ENCODE assay signal across 16 mouse cellular contexts in genomic region chr15:62334256-62335009, GRCm38 (mm10).
DNase-seq lines count a peak whose midpoint lies in the region; ATAC-seq and TF ChIP-seq lines count a peak whose summit lies in the region.
"Had no signal": no experiment of that assay in that cellular context is flagged by ENCODE, and none has a peak within 500 bp of the region (broad histone marks: within the 10 kb centered on the region; RNA-seq: fewer than 3 reads in every experiment).

No protein-coding gene starts in this region.

- 0 out of 2 replicates have a peak, but pooled peaks cover 3% of the 10 kb centered on the region for H3K4me1 ChIP-seq in intestine, postnatal 0 days (replicated peaks; ENCODE audit: control insufficient read depth, insufficient read depth, low read length)
- H3K4me1 ChIP-seq in intestine, embryonic 15.5 days (replicated peaks): no peaks in the 10 kb centered on the region
- H3K4me1 ChIP-seq in cerebellum, adult 2 months (ENCODE audit: control insufficient read depth, insufficient read depth, low read length): no peaks in the 10 kb centered on the region
- H3K4me1 ChIP-seq: midbrain, embryonic 10.5 days had no signal

- ATAC-seq in CD4-positive, CD25-positive, alpha-beta regulatory T cell, adult 4 months: no peak
- ATAC-seq in intestine, postnatal 0 days: no peak
- no peak for ATAC-seq in intestine, embryonic 15.5 days

- no peaks in the 10 kb centered on the region for H3K9me3 ChIP-seq in intestine, postnatal 0 days (ENCODE audit: control insufficient read depth)
- no peaks in the 10 kb centered on the region for H3K9me3 ChIP-seq in intestine, embryonic 15.5 days
- H3K9me3 ChIP-seq: G1E; heart, embryonic 13.5 days; midbrain, embryonic 10.5 days had no signal

- no peak overlapping the region for H3K27ac ChIP-seq in intestine, postnatal 0 days (ENCODE audit: low read depth, low read length)
- H3K27ac ChIP-seq in intestine, embryonic 15.5 days: no peak overlapping the region
- no peak overlapping the region for H3K27ac ChIP-seq in cerebellum, adult 2 months (ENCODE audit: insufficient read depth, low read length)
- H3K27ac ChIP-seq: heart, embryonic 13.5 days; hindbrain, embryonic 14.5 days; midbrain, embryonic 10.5 days had no signal

- no peak overlapping the region for H3K9ac ChIP-seq in intestine, postnatal 0 days (ENCODE audit: low read depth, low read length)
- H3K9ac ChIP-seq in intestine, embryonic 15.5 days: no peak overlapping the region
- H3K9ac ChIP-seq: heart, embryonic 13.5 days; hindbrain, embryonic 14.5 days had no signal

- no peak overlapping the region for H3K4me2 ChIP-seq in intestine, postnatal 0 days (replicated peaks; ENCODE audit: low read depth)
- H3K4me2 ChIP-seq in intestine, embryonic 15.5 days (replicated peaks): no peak overlapping the region
- H3K4me2 ChIP-seq: heart, embryonic 13.5 days; hindbrain, embryonic 14.5 days had no signal

- DNase-seq in CD4-positive, CD25-positive, alpha-beta regulatory T cell, adult 2 months (ENCODE audit: low read depth, low spot score): peak; percentile 3
- DNase-seq in 3134 (ENCODE audit: extremely low read depth, insufficient read length, low spot score) (peak; percentile 71), adipocyte (ENCODE audit: low spot score) (peak; percentile 47)
- DNase-seq in cerebellum, adult 2 months: no peak
- DNase-seq in thymus, postnatal 0 days (ENCODE audit: low spot score): no peak
- DNase-seq: cerebellum, adult 9-10 months; embryo, embryonic 11 days; kidney, adult 18-20 months; right cerebral cortex, postnatal 4 days had no signal

- H3K4me3 ChIP-seq in intestine, postnatal 0 days (ENCODE audit: low read depth, low read length): no peak overlapping the region
- H3K4me3 ChIP-seq in intestine, embryonic 15.5 days (replicated peaks): no peak overlapping the region
- H3K4me3 ChIP-seq in cerebellum, adult 2 months (replicated peaks; ENCODE audit: insufficient read depth, low read depth, low read length): no peak overlapping the region
- H3K4me3 ChIP-seq: heart, embryonic 13.5 days; midbrain, embryonic 10.5 days had no signal

- TF ChIP-seq CTCF in intestine, postnatal 0 days (IDR thresholded peaks at IDR 0.05; ENCODE audit: low read depth): peak; percentile 36
- no peak for TF ChIP-seq CTCF in cerebellum, adult 2 months (IDR thresholded peaks at IDR 0.05; ENCODE audit: borderline replicate concordance, insufficient read depth, low read depth, low read length)

- no peaks in the 10 kb centered on the region for H3K27me3 ChIP-seq in intestine, postnatal 0 days (replicated peaks; ENCODE audit: control insufficient read depth, insufficient read depth, low read length)
- H3K27me3 ChIP-seq in intestine, embryonic 15.5 days (replicated peaks): no peaks in the 10 kb centered on the region
- no peaks in the 10 kb centered on the region for H3K27me3 ChIP-seq in cerebellum, adult 2 months (ENCODE audit: control insufficient read depth, insufficient read depth, low read length)
- H3K27me3 ChIP-seq: heart, embryonic 13.5 days had no signal

- no peaks in the 10 kb centered on the region for H3K36me3 ChIP-seq in intestine, postnatal 0 days (ENCODE audit: control insufficient read depth, insufficient read depth)
- H3K36me3 ChIP-seq in intestine, embryonic 15.5 days: no peaks in the 10 kb centered on the region
- H3K36me3 ChIP-seq: G1E; heart, embryonic 13.5 days; midbrain, embryonic 10.5 days had no signal

- no peak for TF ChIP-seq POLR2A in cerebellum, adult 2 months (IDR thresholded peaks at IDR 0.05; ENCODE audit: borderline replicate concordance, insufficient read depth, low read length)

- WGBS in intestine, postnatal 0 days: 90% methylated on average over 4 of the region's 4 CpGs
- WGBS in intestine, embryonic 15.5 days: 84% methylated on average over 4 of the region's 4 CpGs
- 83% methylated on average over 4 of the region's 4 CpGs for WGBS in cerebellum, adult 2 months

Comparison
In these comparisons a context has a peak if more than half of its experiments do, and no peak if none do; other contexts are left out.
1. DNase-seq: peak in CD4-positive, CD25-positive, alpha-beta regulatory T cell, adult 2 months (single experiment), 3134 (single experiment) and adipocyte (single experiment); none in cerebellum, adult 2 months (0 of 2) and thymus, postnatal 0 days (single experiment).